Mouse (Mus musculus) heart, adult 2 months (tissue): Measurements from ENCODE around the gene Gm2663. TPM values are rescaled to one million over a fixed set of nuclear protein-coding genes. Genes with fewer than 3 reads are reported as not detected.
"Not testable (repeated sequence)": the region's sequence is repeated elsewhere in the genome, so short reads cannot be mapped to it uniquely, and the experiment has no call there.

Experiments used
- DNase-seq, 2 experiments: peaks; one replicate each; pipeline ENCODE4 v3.0.0; 2021
- H3K27ac ChIP-seq: fragments of 200-600 bp; 2 replicates; pipeline ENCODE4 v1.8.1; 2022
- H3K27me3 ChIP-seq: fragments of 200-500 bp; 2 replicates; pipeline ENCODE4 v1.6.1; 2012; ENCODE audit warnings: mild to moderate bottlenecking, low read length, inconsistent platforms, mixed read lengths; ENCODE audit not compliant: control insufficient read depth, insufficient read depth
- H3K36me3 ChIP-seq: fragments of 200-500 bp; 2 replicates; pipeline ENCODE4 v1.6.1; 2012; ENCODE audit warnings: low read length, inconsistent platforms; ENCODE audit not compliant: control insufficient read depth, insufficient read depth
- H3K4me1 ChIP-seq: fragments of 200-500 bp; 2 replicates; pipeline ENCODE4 v1.6.1; 2011; ENCODE audit warnings: low read length; ENCODE audit not compliant: control insufficient read depth, insufficient read depth
- H3K4me3 ChIP-seq: fragments of 200-600 bp; 2 replicates; pipeline ENCODE4 v1.8.1; 2022
- H3K79me2 ChIP-seq: fragments of 200-500 bp; replicated peaks from 2 replicates; pipeline ENCODE4 v1.6.1; 2012; ENCODE audit warnings: mild to moderate bottlenecking, inconsistent platforms, low read length, moderate library complexity, mixed read lengths; ENCODE audit not compliant: control insufficient read depth, insufficient read depth
- H3K9ac ChIP-seq: fragments of 200-500 bp; 2 replicates; pipeline ENCODE4 v1.6.1; 2012; ENCODE audit warnings: low read depth, mild to moderate bottlenecking, control low read depth, inconsistent platforms, low read length, mixed read lengths
- CTCF ChIP-seq: fragments of 200-600 bp; IDR thresholded peaks from 2 replicates; pipeline ENCODE4 v1.8.1; 2022; ENCODE audit warnings: antibody characterized with exemption, mild to moderate bottlenecking, moderate library complexity
- EP300 ChIP-seq: fragments of 200-500 bp; IDR thresholded peaks from 2 replicates; pipeline ENCODE4 v1.6.1; 2011; ENCODE audit warnings: low read depth, low read length, control low read depth; ENCODE audit not compliant: insufficient read depth
- POLR2A ChIP-seq: fragments of 200-500 bp; IDR thresholded peaks from 2 replicates; pipeline ENCODE4 v1.6.1; 2011; ENCODE audit warnings: mild to moderate bottlenecking, low read depth, low read length, control low read depth; ENCODE audit not compliant: insufficient read depth
- WGBS: fragments of 180-500 bp; shearing (Covaris S2); methylation state at CpG from one replicate; pipeline ENCODE4 v1.1.7; 2018; 5-methylcytosine and 5-hydroxymethylcytosine counted together
- intact Hi-C: fragments of 180-260 bp; cut with DNase I; formaldehyde crosslinking; loops from one replicate; pipeline ENCODE4 v1.15.1; 2025
- polyA plus RNA-seq: library from polyadenylated mRNA; depleted of rRNA; stranded (reverse); fragments of >200 nt; gene quantifications from 2 replicates; pipeline ENCODE4 v1.2.3, GENCODE M21; 2012; rRNA removed
- total RNA-seq, 2 experiments: library from RNA; stranded (reverse); gene quantifications; 2 replicates each; pipeline ENCODE4 v1.2.3; 2021

The Gm2663 gene
- total and polyA plus RNA-seq, 3 experiments = not detected

DNA sequence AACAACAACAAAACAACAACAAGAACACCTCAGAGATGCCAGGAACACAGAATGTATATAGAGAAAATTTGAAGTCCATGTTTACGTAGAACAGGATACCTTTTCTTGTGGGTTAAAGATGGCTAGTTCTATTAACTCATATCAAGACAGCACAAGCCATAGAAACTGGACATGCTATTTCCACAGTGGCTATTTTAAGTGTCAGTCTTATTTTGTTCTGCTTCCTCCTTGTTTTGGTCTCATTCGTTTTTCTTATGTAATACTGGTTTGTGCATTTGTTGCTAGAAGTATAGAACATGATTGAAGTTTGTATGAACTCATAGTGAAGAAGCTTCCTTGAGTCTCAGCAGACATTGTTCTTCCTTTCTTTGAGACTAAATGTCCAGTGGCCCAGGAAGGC, 19.9 kb upstream of the Gm2663 start:
- Histone ChIP-seq H3K27ac (no peak overlapping the region), H3K4me1 (no peaks in the 10 kb centered on the region), H3K36me3 (no peaks in the 10 kb centered on the region), H3K79me2 (no peaks in the 10 kb centered on the region), H3K9ac (no peak overlapping the region), H3K4me3 (no peak overlapping the region), H3K27me3 (no peaks in the 10 kb centered on the region)
- DNase-seq = no peak
- intact Hi-C loops = no loop called here
- TF ChIP-seq POLR2A (no peak), CTCF (no peak), EP300 (no peak)
- WGBS = 67% methylated on average over 2 of the region's 2 CpGs

DNA sequence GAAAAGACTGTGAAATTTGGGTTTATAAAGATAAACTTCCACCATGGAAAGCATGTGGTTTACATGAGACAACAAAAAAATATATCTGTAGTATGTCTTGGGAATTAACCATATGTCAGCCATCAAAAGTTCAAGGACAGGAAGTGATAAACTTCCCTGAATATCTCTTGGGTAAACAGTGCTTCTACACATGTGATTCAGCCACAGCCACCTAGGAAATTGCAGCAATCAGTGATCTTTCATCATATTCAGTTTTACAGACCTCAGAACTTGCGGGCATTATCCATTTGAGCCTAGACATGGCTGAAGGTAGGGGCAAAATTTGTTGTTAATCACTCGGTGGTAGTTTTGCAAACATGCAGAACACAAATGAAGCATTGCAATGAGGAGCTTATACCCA, 19.4 kb upstream of the Gm2663 start:
- no peak for DNase-seq
- Histone ChIP-seq H3K27ac (no peak overlapping the region), H3K79me2 (no peaks in the 10 kb centered on the region), H3K9ac (no peak overlapping the region), H3K27me3 (no peaks in the 10 kb centered on the region), H3K4me1 (no peaks in the 10 kb centered on the region), H3K4me3 (no peak overlapping the region), H3K36me3 (no peaks in the 10 kb centered on the region)
- intact Hi-C loops = no loop called here
- TF ChIP-seq CTCF = no peak
- TF ChIP-seq EP300 = no peak
- no peak for TF ChIP-seq POLR2A
- 44% methylated on average over 2 of the region's 2 CpGs for WGBS

DNA sequence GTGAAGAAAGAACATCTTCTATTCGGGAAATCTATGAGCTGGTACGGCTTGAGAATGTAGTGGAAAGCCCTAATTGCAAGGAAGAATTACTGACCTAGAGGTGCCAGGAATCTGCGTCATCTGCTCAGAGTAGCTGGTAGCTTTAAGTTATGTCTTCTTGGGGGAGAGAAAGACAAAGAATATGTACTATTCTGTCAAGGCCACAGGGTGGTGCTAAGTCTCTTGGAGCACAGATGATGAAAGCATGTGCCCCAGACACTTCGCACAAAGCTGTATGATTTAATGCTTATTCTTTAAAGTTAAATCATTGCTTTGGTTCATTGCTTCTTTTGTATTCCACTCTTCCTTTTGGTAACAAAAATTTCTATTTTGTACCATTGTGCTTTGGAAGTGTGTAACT, 15.8 kb upstream of the Gm2663 start:
- H3K4me1 ChIP-seq = no peaks in the 10 kb centered on the region
- H3K36me3 ChIP-seq = no peaks in the 10 kb centered on the region
- TF ChIP-seq EP300 = no peak
- TF ChIP-seq POLR2A = no peak
- peak; percentile 26; the same call in 1 of the 2 replicates for TF ChIP-seq CTCF
- no peak overlapping the region for H3K27ac ChIP-seq
- H3K4me3 ChIP-seq = no peak overlapping the region
- no peak overlapping the region for H3K9ac ChIP-seq
- intact Hi-C loops = no loop called here
- H3K27me3 ChIP-seq = no peaks in the 10 kb centered on the region
- WGBS = 69% methylated on average over 4 of the region's 4 CpGs
- no peak for DNase-seq
- no peaks in the 10 kb centered on the region for H3K79me2 ChIP-seq

DNA sequence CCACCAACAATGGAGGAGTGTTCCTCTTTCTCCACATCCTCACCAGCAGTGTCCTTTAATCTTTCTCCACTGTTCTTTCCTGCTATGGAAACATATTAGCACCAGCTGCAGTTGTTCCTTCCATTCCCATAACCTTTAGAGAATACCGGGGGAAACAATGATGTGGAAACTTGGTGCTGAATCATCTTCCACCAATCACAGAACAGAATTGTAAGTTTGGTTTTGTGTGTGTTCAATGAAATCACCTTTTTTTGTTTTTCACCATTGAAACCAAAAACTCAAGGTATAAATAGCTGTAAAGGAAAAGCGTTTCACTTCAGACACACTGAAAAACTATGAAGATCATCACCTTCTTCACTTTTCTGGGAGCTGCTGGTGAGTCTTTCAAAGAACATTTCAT, 34.8 kb downstream of the Gm2663 start, which contains the start of gene 1810009J06Rik:
TSS of gene 1810009J06Rik (plus strand) at position 301 of the 400 bp plus-strand sequence.
- H3K4me1 ChIP-seq, H3K27me3 ChIP-seq, H3K36me3 ChIP-seq, H3K4me3 ChIP-seq, DNase-seq, H3K27ac ChIP-seq, H3K79me2 ChIP-seq, intact Hi-C loops, H3K9ac ChIP-seq: not testable (repeated sequence)
- WGBS = 73% methylated on average over 2 of the region's 2 CpGs

DNA sequence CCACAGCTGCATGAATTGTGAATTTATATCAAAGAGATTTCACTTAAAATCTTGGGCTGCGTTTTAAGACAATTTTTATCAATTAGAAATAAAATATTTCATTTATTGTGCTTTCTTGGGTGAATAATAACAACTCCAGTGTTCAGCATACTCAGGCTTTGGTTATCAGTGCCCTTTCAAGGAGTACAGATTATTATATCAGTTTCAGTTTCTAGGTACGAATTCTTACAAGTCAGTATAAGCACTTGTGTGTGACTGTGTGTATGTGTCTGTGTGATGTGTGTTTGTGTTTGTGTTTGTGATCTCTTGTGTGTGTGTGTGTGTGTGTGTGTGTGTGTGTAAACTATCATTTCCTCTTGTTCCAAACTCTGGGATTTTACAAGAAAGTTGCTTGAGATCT, 45.6 kb downstream of the Gm2663 start:
- TF ChIP-seq POLR2A = no peak
- TF ChIP-seq CTCF = no peak
- no peak for TF ChIP-seq EP300

DNA sequence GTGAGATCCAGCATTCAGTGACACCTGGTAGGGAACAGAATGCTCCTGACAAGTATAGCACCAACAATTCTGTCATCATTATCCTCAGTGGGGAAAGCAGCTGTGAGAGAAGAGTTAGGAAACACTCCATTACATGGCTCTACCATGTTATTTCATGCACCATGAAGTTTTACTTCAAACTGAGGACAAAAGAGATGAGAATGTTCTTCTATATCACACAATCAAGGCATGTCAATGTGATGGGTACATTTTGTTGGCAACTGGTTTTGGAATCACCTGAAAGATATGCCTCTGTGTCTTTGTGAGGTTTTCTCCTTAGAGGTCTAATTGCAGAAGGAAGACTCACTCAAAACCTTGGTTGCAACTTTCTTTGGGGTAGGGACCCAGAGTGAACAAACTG, 47.5 kb downstream of the Gm2663 start, which contains the start of gene Gm4744:
TSS of gene Gm4744 (minus strand) at position 101 of the 400 bp plus-strand sequence.
- Histone ChIP-seq H3K27ac (no peak within 1 kb of the TSS), H3K27me3 (no peaks in the 10 kb centered on the region), H3K36me3 (no peaks in the 10 kb centered on the region), H3K9ac (no peak within 1 kb of the TSS), H3K79me2 (no peaks in the 10 kb centered on the region), H3K4me3 (no peak within 1 kb of the TSS), H3K4me1 (no peaks in the 10 kb centered on the region)
- intact Hi-C loops = no loop called here
- TF ChIP-seq CTCF (no peak), EP300 (no peak), POLR2A (no peak)
- DNase-seq = no peak

More for the DNA sequence above, 45.6 kb downstream of the Gm2663 start:
- Histone ChIP-seq H3K36me3 (no peaks in the 10 kb centered on the region), H3K79me2 (no peaks in the 10 kb centered on the region), H3K27ac (no peak overlapping the region), H3K4me1 (no peaks in the 10 kb centered on the region), H3K27me3 (no peaks in the 10 kb centered on the region), H3K4me3 (no peak overlapping the region), H3K9ac (no peak overlapping the region)
- DNase-seq = no peak
- intact Hi-C loops = no loop called here
- 31% methylated on average over 2 of the region's 2 CpGs for WGBS

Other genes with a start within 250 kb of the Gm2663 start
- gene Moxd2, start 112.0 kb downstream of the Gm2663 start, total RNA-seq = not detected
- not detected in 2 replicates for gene Moxd2, start 112.0 kb downstream of the Gm2663 start, polyA plus RNA-seq
- gene Prss58, start 99.1 kb downstream of the Gm2663 start, total RNA-seq = not detected
- gene Prss58, start 99.1 kb downstream of the Gm2663 start, polyA plus RNA-seq = not detected in 2 replicates
- gene 1700074P13Rik, start 58.9 kb downstream of the Gm2663 start, total RNA-seq = not detected
- 0.20 and 0.25 TPM in 2 replicates for gene 1700074P13Rik, start 58.9 kb downstream of the Gm2663 start, polyA plus RNA-seq
- not detected for gene Gm4744, start 47.6 kb downstream of the Gm2663 start, total RNA-seq
- not detected in 2 replicates for gene Gm4744, start 47.6 kb downstream of the Gm2663 start, polyA plus RNA-seq
- not detected for gene 1810009J06Rik, start 34.7 kb downstream of the Gm2663 start, total RNA-seq
- gene 1810009J06Rik, start 34.7 kb downstream of the Gm2663 start, polyA plus RNA-seq = not detected in 2 replicates
- not detected for gene 2210010C04Rik, start 36.0 kb upstream of the Gm2663 start, total RNA-seq
- 0.06 and 0.18 TPM in 2 replicates for gene 2210010C04Rik, start 36.0 kb upstream of the Gm2663 start, polyA plus RNA-seq